Mouse (Mus musculus) C2C12 (cell line): Measurements from ENCODE around the gene Pds5b. TPM values are rescaled to one million over a fixed set of nuclear protein-coding genes. Genes with fewer than 3 reads are reported as not detected.

ENCODE experiments used
- H3K27me3 ChIP-seq: one replicate; pipeline ENCODE4 v1.6.1; 2011; ENCODE audit not compliant: control insufficient read depth, insufficient read depth, insufficient read length
- H3K36me3 ChIP-seq: one replicate; pipeline ENCODE4 v1.6.1; 2011; ENCODE audit not compliant: control insufficient read depth, insufficient read depth
- H3K4me3 ChIP-seq: one replicate; pipeline ENCODE4 v1.5.1; 2011; ENCODE audit warnings: mild to moderate bottlenecking, control low read depth; ENCODE audit not compliant: poor library complexity, insufficient read depth, severe bottlenecking
- H3K79me2 ChIP-seq: one replicate; pipeline ENCODE4 v1.6.1; 2011; ENCODE audit not compliant: control insufficient read depth, insufficient read depth
- H3K79me3 ChIP-seq: one replicate; pipeline ENCODE4 v1.6.1; 2011; ENCODE audit warnings: low read depth, control low read depth
- H3ac ChIP-seq: one replicate; pipeline ENCODE3; 2011; ENCODE audit warnings: low read depth; ENCODE audit not compliant: control insufficient read depth, insufficient read length
- CEBPB ChIP-seq: IDR thresholded peaks from one replicate; pipeline ENCODE4 v1.6.1; 2011; ENCODE audit warnings: low read depth, mild to moderate bottlenecking, control low read depth, moderate library complexity
- CTCF ChIP-seq: IDR thresholded peaks from one replicate; pipeline ENCODE4 v1.5.1; 2011; ENCODE audit not compliant: control insufficient read depth, insufficient read depth, insufficient read length
- FOSL1 ChIP-seq: IDR thresholded peaks from one replicate; pipeline ENCODE4 v1.8.0; 2011; ENCODE audit warnings: mild to moderate bottlenecking, low read length; ENCODE audit not compliant: poor library complexity, insufficient read depth, severe bottlenecking
- MAX ChIP-seq: IDR thresholded peaks from one replicate; pipeline ENCODE4 v1.6.1; 2011; ENCODE audit warnings: mild to moderate bottlenecking, control low read depth
- MYOD1 ChIP-seq: IDR thresholded peaks from one replicate; pipeline ENCODE4 v1.6.1; 2011; ENCODE audit warnings: low read depth; ENCODE audit not compliant: control insufficient read depth, insufficient read length
- MYOG ChIP-seq: IDR thresholded peaks from one replicate; pipeline ENCODE4 v1.6.1; 2011; ENCODE audit not compliant: control insufficient read depth, insufficient read length; ENCODE audit errors: extremely low read depth
- USF1 ChIP-seq: IDR thresholded peaks from one replicate; pipeline ENCODE4 v1.6.1; 2011; ENCODE audit warnings: low read depth, mild to moderate bottlenecking, control low read depth, moderate library complexity
- polyA plus RNA-seq: library from polyadenylated mRNA; unstranded; fragments of >200 nt; fragmentation: generic; extraction: Trizol; gene quantifications from one replicate; pipeline ENCODE4 v1.2.1, GENCODE M21; 2012; ENCODE audit warnings: missing spikeins

The Pds5b gene
- polyA plus RNA-seq, 1 experiment = 7.9 TPM

- H3K79me3 ChIP-seq = no peaks in the 10 kb centered on the region
- no peaks in the 10 kb centered on the region for H3K79me2 ChIP-seq
- no peak overlapping the region for H3K4me3 ChIP-seq
- no peak overlapping the region for H3ac ChIP-seq
- TF ChIP-seq MYOG (no peak), USF1 (no peak), MYOD1 (no peak), MAX (no peak), CEBPB (no peak), FOSL1 (no peak), CTCF (no peak)
- peaks cover 9% of the 10 kb centered on the region for H3K36me3 ChIP-seq
- H3K27me3 ChIP-seq = no peaks in the 10 kb centered on the region
Measured at GRCm38 (mm10) chr5:150815400-150815799, 141.9 kb downstream of the Pds5b start.

DNA sequence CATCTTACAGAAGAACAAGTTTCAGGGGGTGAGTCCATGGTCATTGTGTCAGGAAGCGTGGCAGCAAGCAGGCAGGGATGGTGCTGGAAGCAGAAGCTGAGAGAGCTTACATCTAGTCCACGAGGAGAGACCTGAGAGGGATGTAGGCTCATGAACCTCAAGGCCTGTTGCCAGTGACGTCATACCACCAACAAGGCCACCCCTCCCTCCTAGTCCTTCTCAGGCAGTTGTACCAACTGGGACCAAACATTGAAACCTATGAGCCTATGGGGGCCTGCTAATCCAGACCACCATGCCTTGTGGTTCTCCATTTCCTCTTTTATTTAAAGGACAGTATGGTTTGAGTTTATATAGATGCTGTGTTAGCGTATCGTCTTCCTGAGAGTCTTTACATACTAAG is 143.2 kb downstream of the Pds5b start:
- Histone ChIP-seq H3K27me3 (no peaks in the 10 kb centered on the region), H3K79me2 (no peaks in the 10 kb centered on the region), H3K79me3 (no peaks in the 10 kb centered on the region), H3K36me3 (peaks cover 9% of the 10 kb centered on the region), H3K4me3 (no peak overlapping the region), H3ac (no peak overlapping the region)
- TF ChIP-seq CEBPB (no peak), CTCF (no peak), MYOG (no peak), USF1 (no peak), MYOD1 (no peak)

GRCm38 (mm10) chr5:150818041-150818440 is 144.5 kb downstream of the Pds5b start:
- Histone ChIP-seq H3K79me3 (no peaks in the 10 kb centered on the region), H3K4me3 (no peak overlapping the region), H3K79me2 (no peaks in the 10 kb centered on the region), H3ac (no peak overlapping the region), H3K27me3 (no peaks in the 10 kb centered on the region), H3K36me3 (peaks cover under 1% of the 10 kb centered on the region)
- TF ChIP-seq CTCF (no peak), MYOD1 (no peak), USF1 (no peak), MYOG (no peak), FOSL1 (no peak), CEBPB (no peak), MAX (no peak)

- H3K79me3 ChIP-seq = no peaks in the 10 kb centered on the region
- no peaks in the 10 kb centered on the region for H3K27me3 ChIP-seq
- H3ac ChIP-seq = no peak overlapping the region
- no peak for TF ChIP-seq MAX
- no peak for TF ChIP-seq USF1
- TF ChIP-seq CTCF = no peak
- no peak for TF ChIP-seq CEBPB
- no peaks in the 10 kb centered on the region for H3K79me2 ChIP-seq
- no peak overlapping the region for H3K4me3 ChIP-seq
- H3K36me3 ChIP-seq = no peaks in the 10 kb centered on the region
Measured at GRCm38 (mm10) chr5:150818886-150819285, 145.3 kb downstream of the Pds5b start.

DNA sequence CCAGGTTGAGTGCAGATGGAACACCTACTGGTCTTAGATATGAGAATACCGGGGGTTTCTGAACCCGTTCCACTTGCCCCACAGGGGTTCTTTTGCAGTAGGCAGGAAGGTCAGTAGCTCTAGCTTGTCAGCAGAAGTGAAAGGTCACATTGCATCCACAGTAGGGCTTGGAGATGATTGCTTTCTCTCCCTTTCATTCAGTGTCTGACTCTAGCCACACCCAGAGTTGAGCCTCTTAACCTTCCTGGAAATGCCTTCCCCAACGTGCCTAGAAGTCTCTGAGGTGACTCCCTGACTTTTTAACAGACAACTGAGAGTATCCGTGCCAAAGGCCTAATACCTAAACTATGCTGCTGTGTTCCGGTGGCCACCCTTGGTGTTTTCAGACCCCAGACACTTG is 146.0 kb downstream of the Pds5b start:
- TF ChIP-seq MYOD1 (no peak), CTCF (no peak), MAX (no peak), FOSL1 (no peak), USF1 (no peak), CEBPB (no peak)
- no peaks in the 10 kb centered on the region for H3K79me3 ChIP-seq

GRCm38 (mm10) chr5:150821152-150821551 is 147.6 kb downstream of the Pds5b start:
- Histone ChIP-seq H3ac (no peak overlapping the region), H3K79me3 (no peaks in the 10 kb centered on the region), H3K4me3 (no peak overlapping the region), H3K36me3 (no peaks in the 10 kb centered on the region), H3K79me2 (no peaks in the 10 kb centered on the region), H3K27me3 (no peaks in the 10 kb centered on the region)
- TF ChIP-seq MYOG (no peak), FOSL1 (no peak), USF1 (no peak), MAX (no peak)

More for the DNA sequence above, 146.0 kb downstream of the Pds5b start:
- Histone ChIP-seq H3K4me3 (no peak overlapping the region), H3K27me3 (no peaks in the 10 kb centered on the region), H3ac (no peak overlapping the region), H3K36me3 (no peaks in the 10 kb centered on the region), H3K79me2 (no peaks in the 10 kb centered on the region)
